Mouse (Mus musculus) kidney, postnatal 10 days (tissue): ENCODE data around the gene Akap1.

Experiments used
- DNase-seq: peaks from one replicate; pipeline ENCODE4 v3.0.0; 2021; ENCODE audit warnings: mixed read lengths

The Akap1 gene

DNA sequence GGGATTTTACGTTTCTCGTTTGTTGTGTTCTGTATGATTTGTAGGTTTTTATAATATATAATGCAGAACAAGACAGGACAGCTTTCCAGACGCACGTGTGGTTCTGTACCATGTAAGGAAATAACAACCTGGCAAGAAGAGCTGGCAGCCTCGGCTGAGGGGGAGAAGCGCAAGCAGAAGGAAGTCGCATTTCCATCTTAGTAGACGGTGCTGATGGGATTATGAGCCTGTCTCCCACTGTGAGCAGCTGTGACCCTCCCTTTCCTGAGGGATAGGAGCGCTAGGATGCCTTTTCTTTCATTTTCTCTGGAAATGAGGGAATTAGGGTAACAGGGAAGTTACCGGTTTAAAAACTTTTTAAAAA, 9.3 kb upstream of the Akap1 start:
- peak; percentile 19 for DNase-seq

DNA sequence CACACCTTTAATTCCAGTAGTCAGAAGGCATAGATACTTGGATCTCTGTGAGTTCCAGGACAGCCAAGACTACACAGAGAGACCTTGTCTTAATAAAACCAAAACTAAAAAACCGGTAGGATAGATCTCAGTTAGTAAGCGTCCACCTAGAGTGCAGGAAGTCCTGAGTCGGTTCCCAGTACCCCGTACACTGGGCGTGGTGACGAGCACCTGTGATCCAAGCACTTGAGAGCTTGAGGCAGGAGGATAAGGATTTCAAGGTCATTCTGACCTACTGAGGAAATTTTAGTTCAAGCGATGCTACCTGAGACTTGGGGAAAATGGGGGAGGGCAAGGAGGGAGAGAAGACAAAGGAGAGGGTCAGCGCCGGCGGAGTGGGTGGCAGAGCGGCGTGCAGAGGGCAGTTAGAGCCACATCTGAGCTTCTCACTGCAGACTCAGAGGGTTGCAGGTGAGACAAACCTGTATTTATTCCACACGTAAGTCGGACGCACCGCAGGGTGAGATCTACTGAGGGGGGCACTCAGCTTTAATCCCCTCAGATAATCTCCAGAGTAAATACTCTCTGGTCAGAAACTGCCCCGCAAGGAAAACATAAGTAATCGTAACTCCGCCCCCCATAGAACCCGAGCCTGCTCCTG, 8.8 kb upstream of the Akap1 start:
- DNase-seq, result no peak

DNA sequence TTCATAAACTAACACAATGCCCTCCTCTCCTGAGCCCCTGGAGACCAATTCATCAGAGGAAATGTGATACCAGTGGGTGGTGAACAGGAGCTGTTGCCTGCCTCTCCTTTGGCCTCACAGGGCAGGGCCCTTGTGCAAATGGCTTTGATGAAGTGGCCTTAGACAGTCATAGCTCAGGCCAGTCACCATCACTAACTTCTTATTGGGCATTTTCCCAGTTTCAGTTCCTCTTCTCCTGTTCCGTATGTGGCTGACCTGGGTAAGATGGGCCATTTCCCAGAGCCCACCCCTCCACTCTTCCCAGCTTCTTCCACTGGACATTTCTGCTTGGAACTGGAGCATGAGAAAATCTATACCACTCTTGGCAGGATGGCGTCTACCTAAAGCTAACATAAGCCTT, 5.1 kb upstream of the Akap1 start:
- DNase-seq, result no peak

DNA sequence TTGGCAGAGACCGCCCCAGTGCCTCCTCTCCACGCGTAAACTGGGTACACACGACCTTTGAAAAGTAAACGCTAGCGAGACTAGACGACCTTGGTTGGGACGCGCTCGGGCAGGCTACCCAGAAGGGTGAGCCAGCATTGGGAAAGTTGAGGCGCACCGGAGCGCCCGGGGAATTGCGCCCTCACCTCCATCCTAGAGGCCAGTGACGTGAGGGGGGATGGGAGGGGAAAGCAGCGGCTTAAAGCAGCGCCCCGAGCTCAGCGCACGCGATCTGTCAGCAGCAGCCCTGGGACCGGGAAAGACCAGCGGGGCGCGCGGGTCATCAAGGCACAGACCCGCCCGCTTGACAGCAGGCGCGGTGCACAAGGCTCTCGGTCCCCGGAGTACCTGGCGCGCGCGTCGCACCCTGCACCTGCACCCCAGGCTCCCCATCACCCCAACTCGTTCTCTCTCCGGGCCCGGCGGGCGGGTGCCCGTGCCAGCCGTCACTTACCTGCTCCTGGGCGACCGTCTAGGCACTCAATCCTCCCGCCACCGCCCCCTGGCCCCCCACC, 405 bp downstream of the Akap1 start:
- peak; percentile 79 for DNase-seq

DNA sequence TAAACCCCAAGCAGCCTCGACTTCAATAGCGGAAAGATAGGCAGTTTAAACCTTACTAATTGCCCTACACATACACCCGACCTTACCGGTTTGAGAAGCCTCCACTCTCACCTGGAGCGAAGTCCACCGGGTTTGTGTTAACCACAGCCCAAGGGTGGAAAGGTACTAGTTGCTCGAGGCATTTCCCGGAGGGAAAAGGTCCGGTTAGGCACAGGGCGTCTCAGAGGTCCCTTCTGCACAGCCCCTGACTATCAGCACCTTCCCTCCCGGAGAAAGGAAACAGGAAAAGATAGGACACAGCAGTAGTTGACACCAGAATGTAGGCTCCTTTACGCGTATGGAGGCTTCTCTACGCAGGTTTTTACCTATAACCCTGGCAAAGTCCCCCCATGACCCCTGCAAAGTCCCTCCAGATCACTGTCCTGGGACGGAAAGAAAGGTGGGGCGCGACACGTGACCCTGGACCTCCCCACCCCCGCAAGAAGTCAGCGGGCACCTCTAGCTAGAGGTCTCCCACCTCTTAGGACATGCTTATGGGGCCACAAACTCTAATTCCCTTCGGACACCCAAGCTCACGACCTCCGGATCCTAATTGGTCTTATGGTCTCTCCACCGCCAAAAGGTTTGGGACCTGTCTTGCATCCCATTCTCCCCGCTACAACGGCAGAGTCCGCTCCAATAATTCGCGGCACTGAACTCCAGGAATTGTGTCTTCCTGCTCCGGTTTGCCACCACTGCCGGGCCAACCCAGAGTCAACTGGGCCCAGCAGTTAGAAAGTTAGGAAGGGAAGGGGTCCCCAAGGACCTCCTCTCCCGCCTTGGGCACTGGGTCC, 1.1 kb downstream of the Akap1 start:
- DNase-seq, result peak; percentile 53

DNA sequence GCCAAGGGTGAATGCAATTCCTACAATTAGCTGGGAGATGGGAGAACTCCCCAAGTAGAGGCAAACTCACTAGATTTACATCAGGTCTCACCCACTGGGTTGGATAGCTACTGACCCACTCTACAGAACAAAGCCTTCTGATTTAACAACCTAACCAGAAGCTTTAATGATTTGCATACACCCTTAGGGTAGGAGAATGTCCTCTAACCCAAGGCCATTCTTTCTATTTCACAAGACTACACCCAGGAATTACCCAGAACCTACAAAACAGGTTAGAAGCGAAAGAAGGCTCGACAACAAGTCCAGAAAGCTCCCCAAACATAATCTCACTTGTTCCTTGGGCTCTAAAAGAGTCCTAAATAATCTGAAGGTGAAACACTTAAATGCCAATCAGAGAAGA, 2.0 kb downstream of the Akap1 start:
- DNase-seq, result no peak

DNA sequence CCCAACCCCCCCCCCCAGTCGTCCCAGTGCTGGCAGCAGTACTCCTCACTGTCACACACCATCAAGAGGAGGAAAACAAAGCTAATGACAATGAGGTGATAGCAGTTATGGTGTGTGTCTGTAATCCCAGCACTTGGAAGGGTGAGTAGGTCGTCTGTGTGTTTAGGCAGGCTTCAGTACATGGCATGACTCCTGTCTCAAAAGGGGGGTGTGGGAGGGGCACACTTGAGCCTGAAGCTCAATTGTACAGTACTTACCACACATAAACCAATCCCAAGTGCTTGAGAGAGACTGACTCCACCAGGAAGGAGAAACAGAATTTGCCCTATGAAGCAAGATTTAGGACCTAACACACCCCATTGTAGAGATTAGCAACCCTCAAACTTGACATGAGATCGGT, 3.3 kb downstream of the Akap1 start:
- DNase-seq, result no peak

DNA sequence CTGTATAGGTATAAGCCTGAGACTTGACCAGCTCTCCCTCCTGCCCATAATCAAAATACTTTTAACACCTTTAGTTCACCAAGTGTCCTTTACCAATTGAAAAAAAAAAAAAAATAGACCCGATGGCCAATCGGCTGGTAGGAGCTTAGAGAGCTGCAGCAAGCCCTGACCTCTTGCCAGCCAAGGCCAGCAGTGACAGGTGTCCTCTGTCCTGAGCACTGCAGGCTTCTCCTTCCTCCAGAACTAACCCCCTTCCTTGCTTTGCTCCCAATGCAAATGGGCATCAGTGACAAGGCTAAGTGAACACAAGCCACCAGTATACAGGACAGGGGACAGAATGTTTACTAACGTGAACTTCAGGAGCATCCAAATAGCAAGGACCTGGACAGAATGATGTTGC, 3.7 kb downstream of the Akap1 start:
- no peak for DNase-seq

DNA sequence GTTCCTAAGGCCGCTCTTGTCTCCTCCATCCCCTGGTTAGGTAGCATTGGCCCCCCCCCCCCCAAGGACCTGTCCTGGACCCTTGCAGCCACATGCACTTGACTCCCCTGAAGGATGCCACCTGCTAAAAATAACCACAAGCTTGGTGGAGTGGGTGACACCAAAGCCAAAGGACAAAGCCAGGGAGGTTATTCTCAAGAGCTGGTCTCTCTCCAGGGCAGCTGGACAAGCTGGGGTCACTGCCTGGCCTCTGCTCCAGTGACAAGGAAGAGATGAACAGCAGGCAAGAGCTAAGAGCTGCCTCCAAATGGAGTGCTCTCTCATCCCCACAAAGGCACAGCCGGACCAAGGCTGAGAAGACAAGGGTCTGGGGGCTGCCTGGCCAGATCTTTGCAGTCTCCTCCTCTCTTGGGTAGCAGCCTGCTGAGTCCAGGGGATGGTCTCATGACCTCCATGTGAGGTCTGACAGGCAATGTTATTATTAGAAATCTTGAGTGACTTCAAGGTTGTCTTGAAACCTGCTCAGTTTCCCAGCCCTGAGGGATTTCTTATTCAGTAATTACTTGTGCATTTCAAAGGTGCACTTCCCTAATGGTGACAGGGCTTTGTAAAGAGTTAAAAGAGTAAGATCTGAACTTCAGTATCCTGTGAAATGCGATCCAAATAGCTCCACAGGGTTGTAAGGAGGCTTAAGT, 6.9 kb downstream of the Akap1 start:
- DNase-seq, result no peak

DNA sequence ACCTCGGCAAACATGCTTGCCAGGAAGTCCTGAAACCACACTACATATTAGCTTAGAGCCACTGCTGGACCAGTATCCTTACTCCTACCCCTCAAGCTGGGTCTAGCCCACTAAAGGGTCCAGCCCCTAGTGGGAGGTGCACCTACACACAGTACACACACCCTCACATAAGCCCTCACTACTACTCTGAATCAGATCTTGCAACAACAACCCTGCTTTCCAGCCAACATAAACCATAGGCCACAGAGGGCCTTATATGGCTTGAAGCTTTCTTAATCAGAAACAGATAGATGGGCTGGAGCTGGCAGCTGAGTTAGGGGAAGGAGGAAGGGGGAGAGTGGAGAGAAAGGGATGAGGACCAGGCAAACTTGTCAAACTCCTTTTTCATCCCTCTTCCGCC, 8.0 kb downstream of the Akap1 start:
- no peak for DNase-seq

DNA sequence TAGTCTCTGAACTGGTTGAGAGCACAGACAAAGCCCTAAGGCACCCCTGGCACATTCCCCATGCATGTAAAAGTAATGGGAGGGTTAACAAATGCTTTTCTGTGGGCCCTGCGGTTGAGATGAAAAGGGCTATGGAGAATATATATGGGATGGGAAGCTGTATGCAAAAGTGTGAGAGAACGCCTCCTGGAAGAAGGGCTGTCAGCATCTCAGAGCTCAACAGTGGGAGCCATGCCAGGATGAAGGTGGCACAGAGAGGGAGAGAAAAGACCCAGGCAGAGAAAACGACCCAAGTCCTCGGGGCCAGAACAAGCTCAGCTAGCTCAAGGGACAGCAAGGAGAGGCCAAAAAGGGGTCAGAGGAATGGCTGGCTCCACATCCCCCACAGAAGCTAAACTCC, 8.6 kb downstream of the Akap1 start:
- no peak for DNase-seq

DNA sequence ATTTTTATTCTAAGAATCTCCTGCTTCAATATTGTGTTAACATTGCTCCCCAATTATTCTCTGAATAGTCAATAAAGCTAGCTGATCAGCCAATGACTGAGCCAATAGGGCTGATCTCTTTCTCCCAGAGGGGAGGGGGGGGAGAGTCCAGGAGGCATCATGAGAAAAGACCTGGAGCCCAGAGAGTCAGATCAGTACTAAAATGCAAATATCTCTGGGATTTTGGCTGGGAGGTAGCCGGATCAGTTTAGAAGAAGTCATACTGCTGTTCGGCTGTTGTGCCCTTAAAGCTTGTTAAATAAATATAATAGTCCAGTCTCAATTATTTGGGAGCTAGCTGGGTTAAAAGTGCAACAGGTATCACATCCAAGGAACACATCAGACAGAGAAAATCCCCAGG, 10.8 kb downstream of the Akap1 start:
- DNase-seq, result no peak

DNA sequence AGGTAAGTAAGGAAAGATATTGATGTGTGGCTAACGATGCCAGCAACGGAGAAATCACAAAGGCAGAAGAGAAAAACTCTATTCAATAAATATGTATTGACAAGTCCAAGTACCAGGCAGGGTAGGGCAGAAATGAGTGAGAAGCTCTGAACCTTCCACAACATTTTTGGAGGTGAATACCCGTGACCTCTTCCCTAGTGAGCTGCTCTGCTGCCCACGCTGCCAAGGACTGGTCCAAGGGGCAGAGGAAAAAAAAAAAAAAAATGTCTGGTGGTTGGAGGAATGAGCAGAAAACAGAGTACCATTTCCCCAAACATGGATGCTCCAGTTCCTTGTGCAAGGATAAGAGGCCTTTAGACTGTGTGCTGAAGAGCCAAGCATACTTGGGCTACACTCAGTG, 11.6 kb downstream of the Akap1 start:
- DNase-seq, result no peak

DNA sequence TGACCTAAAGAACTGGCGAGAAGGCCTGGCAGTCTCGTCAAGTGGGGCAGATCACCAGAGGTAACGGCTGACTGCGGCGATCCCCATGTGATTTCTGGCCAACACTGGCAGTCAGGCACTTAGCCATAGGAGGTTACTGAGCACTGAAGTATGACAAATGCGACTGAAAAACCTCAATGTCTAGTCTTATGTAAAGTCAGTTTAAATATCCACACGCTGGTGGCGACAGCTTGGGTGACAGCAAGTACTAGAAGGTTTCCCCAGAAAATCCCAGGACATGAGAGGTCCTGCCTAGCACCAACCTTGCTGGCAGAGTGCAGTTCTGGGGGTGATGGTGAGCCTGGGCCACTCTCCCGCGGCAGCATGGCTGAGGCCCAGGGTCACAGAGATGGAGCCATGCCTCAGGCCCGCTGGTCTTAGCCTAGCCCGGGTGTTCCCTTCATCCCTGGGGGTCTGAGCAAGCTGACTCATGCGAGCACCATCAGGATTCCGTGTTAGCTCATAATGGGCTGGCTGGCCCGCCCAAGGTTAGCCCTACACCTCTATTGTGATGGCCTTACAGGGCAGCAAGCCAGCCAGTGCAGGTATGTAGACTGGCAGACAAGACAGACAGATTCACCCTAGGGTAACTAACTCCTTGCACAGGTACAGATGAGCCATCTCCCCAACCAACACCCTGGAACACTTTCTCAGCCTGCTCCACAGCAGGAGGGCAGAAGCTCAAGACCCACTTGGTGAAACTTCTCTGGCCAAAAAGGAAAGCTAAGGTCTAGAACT, 13.1 kb downstream of the Akap1 start:
- peak; percentile 62 for DNase-seq

DNA sequence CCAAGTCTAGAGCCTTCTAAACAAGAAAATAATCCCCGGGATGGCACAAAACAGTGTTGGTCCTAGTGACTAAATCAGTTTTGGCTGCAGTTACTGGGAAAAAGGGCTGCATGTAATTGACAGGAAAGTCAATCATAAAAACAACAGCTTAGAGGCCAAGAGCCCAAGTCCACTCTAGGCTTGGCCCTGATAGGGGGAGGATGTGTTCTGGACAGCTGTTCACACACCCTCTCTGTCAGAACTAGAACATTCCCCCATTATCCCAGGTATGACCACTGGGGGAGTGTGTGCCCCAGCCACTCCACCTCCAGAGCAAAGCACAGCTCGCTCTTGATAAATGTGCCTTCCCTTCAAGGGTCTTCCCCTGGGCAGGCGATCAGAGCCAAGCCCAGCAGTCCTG, 14.7 kb downstream of the Akap1 start:
- DNase-seq, result no peak

DNA sequence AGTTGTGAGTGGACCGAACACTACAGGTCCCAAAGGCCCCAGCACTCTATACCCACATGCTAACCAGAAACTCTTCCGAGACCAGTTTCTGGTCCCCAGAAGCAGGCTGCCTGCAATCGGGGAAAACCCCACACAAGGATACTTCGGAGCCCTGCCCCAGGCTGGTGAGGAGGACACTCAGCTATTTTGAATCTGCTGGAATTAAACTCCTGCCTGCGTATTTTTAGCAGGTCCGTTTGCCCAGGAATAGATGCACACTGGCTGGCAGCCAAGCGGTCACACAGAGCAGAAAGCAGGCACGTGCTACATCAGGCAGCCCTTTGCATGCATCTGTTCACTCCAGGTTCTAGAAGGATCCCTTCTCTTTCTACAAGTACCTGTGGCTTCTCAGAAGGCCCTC, 15.1 kb downstream of the Akap1 start:
- peak; percentile 88 for DNase-seq

DNA sequence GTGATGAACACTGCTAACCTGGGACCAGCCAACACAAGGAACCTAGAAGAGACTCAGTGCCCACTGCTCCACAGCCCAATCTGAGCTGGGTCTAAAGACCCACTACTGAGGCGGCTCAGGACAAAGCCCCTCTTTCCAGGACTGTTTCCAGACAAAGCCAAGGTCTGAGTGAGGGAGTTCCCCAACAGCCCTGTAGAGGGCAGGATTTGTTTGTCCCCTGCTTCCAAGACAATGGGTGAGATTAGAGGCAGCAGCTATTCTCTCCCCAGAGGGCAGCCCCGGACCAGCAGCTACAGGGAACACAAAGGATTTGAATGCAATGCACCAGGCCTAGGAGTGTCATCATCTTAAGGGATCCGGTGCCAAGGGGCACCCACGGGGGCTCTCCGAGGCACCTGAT, 15.8 kb downstream of the Akap1 start:
- DNase-seq, result peak; percentile 76

DNA sequence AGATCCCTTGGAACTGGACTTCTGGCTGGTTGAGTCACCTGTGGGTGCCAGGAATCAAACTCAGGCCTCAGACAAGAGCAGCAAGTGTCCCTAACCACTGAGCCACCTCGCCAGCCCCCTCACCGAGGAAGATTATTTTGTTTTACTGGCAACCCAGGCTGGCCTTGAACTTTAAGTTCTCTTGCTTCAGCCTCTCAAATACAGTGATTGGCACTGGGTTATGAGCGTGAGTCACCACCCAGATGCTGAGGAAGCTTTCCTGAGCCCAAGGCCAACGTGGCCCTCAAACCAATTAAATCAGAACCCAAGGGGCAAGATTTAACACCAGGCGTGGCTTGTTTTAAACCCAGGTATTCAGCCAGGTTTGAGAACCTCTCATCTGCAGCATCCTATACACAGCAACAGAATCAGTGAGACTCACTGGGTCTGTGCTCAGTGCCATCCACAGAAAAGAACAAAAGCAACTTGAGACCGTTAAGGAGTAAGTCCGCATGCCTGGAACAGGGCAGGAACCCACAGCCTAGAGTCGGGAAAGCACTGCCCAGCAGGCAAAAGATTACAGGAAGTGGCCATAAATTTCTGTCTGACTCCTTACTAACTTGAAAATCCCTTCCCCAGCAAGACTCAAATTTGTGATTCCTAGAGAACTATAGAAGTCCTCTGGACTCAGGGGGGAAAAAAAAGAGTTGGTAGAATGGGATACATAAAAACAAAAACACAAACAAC, 16.9 kb downstream of the Akap1 start:
- no peak for DNase-seq

DNA sequence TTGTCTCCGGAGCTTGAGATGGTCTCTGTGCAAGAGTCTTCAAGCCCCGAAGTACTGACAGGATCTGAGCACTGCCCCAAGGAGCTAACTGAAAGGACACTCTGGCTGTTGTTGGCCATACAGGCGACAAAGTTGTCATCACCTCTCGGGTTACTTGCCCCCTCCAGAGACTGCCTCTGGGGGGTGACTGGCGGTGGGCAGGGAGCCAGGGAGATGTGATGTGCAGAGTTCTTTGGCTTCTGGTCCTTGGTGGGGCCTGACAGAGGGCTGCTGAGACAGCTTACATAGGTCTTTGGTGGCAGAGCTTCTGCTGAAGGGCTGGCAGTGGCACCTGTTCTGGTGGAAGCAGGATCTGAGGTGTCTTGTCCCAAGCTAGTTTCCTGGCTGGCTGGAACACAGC, 20.0 kb downstream of the Akap1 start:
- DNase-seq, result no peak

DNA sequence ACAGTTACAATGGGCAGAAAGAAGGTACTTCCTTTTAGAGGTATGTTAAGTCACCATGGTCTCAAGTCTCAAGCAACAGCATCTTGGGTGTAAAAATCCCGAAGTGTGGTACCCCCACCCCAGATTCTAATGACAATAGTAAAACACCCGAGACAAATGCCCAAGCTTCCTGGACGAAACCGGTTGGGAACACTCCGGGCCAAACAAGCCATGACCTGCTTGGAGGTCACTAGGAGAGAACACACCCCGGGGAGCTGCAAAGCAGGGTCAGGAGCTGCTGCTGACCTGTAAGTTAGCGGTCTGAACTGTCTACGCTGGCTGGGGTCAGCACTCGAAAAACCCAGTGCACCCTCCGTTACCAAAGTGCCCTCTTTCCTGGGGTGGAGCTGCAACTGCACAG, 21.1 kb downstream of the Akap1 start:
- DNase-seq, result no peak

DNA sequence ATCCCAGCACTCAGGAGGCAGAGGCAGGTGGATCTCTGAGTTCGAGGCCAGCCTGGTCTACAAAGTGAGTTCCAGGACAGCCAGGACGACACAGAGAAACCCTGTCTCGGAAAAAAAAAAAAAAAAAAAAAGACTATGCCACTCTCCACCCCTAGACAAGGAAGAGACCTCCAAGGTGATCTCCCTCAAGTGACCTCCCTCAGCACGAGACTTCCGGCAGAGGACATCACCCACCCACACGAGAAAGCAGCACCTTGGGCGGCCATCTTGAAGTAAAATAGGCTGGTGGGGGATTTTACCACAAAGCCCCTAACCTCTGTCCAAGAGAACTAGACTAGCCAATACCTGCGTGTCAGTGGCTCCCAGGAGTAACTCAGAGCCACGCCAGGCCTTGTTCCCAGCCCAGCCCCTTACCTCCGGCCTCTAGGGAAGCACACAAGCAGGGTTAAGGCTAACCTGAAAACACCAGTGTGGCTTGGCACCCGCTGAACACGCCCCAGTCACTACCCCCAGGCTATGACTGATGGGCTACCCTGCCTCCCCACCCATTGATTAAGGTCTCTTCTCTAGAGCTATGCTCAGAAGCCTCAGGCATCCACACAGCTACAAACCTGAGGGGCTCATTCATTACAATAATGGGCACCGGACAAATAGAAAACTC, 21.9 kb downstream of the Akap1 start:
- DNase-seq, result no peak

DNA sequence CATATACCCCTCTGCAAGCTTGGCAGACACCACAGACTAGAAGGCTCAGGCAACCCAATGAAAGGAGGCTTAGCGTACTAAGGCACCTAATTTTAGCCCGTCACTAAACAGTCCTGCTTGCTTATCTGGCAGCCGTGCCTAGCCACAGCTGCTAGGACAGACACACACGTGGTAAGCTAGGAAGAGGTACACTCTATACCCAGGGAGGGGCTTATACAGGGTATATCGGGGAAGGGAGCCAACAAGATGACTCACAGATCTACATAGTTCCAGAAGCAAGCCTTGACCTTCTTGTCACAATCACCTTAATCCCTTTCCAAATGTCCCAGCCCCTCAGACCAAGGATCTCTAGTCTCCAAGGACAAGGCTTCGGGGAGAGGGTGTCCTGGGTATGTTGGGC, 23.0 kb downstream of the Akap1 start:
- no peak for DNase-seq
